Mouse (Mus musculus): ENCODE data around the gene 2310011J03Rik. TPM values are rescaled to one million over a fixed set of nuclear protein-coding genes. Genes with fewer than 3 reads are reported as not detected.

The 2310011J03Rik gene
- total and polyA plus RNA-seq, 3 experiments, result 13.3 to 27.3 (median 14.5) TPM

DNA sequence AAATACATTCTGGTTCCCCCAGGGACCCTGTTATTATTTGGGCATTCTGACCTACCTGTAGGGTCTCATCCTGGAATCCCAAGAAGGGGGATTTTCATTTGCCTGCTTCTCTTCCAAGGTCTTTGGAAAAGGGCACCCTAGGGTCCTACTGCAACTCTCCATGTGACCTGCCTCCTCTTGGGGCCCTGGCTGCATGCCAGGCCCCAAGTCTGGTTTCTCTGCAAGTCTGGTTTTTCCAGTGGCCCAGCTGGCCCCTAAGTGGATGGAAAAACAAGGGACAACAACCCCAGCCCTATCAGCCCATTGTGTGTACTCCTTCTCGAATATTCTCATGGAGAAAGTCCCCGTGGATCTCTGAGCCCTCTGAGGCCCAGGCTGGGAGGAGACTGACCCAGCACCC is 10.6 kb upstream of the 2310011J03Rik start:
- Histone ChIP-seq H3K27me3 (ENCODE audit: control insufficient read depth, insufficient read depth, low read length) (no peaks in the 10 kb centered on the region), H3K79me2 (replicated peaks; ENCODE audit: control insufficient read depth, insufficient read depth, low read length) (no peaks in the 10 kb centered on the region), H3K9ac (ENCODE audit: low read depth, low read length) (no peak overlapping the region), H3K4me3 (no peak overlapping the region), H3K4me1 (ENCODE audit: control insufficient read depth, insufficient read depth, low read length) (no peaks in the 10 kb centered on the region), H3K27ac (no peak overlapping the region), H3K36me3 (ENCODE audit: control insufficient read depth, insufficient read depth, low read length) (no peaks in the 10 kb centered on the region)
- TF ChIP-seq CTCF (IDR thresholded peaks at IDR 0.05), result no peak
- no peak for TF ChIP-seq EP300 (IDR thresholded peaks at IDR 0.05; ENCODE audit: insufficient read depth, low read depth, low read length)
- TF ChIP-seq POLR2A (IDR thresholded peaks at IDR 0.05; ENCODE audit: insufficient read depth, low read depth, low read length), result no peak
- no peak for DNase-seq
- intact Hi-C loops (cut with DNase I), result no loop called here
- 49% methylated on average over 2 of the region's 2 CpGs for WGBS

DNA sequence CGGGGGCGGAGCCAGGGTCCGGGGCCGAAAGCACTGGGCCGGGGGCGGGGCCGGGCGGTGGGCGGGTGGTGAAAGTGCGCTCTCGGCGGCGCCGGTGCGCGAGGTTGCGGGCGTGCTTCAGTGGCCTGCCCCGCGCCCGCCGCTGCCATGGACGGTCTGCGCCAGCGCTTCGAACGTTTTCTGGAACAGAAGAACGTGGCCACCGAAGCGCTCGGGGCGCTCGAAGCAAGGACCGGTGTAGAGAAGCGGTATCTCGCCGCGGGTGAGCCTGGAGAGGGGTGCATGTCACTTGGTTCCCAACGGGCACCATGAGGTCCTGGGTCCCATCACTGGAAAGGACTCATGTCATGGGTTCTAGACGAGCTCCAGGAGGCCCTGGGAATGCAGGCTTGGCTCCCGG is 9.7 kb upstream of the 2310011J03Rik start:
- intact Hi-C loops (cut with DNase I), result no loop called here
- TF ChIP-seq EP300 (IDR thresholded peaks at IDR 0.05; ENCODE audit: insufficient read depth, low read depth, low read length), result no peak
- TF ChIP-seq CTCF (IDR thresholded peaks at IDR 0.05), result 0 out of 2 replicates have a peak, but pooled peaks have one; percentile 5
- peak overlapping the region; percentile 54 for H3K4me3 ChIP-seq
- WGBS, result 2% methylated on average over 39 of the region's 41 CpGs
- H3K4me1 ChIP-seq (ENCODE audit: control insufficient read depth, insufficient read depth, low read length), result no peaks in the 10 kb centered on the region
- H3K9ac ChIP-seq (ENCODE audit: low read depth, low read length), result peak overlapping the region; percentile 28
- H3K36me3 ChIP-seq (ENCODE audit: control insufficient read depth, insufficient read depth, low read length), result no peaks in the 10 kb centered on the region
- DNase-seq, result no peak
- H3K27ac ChIP-seq, result no peak overlapping the region
- H3K27me3 ChIP-seq (ENCODE audit: control insufficient read depth, insufficient read depth, low read length), result no peaks in the 10 kb centered on the region
- no peaks in the 10 kb centered on the region for H3K79me2 ChIP-seq (replicated peaks; ENCODE audit: control insufficient read depth, insufficient read depth, low read length)

DNA sequence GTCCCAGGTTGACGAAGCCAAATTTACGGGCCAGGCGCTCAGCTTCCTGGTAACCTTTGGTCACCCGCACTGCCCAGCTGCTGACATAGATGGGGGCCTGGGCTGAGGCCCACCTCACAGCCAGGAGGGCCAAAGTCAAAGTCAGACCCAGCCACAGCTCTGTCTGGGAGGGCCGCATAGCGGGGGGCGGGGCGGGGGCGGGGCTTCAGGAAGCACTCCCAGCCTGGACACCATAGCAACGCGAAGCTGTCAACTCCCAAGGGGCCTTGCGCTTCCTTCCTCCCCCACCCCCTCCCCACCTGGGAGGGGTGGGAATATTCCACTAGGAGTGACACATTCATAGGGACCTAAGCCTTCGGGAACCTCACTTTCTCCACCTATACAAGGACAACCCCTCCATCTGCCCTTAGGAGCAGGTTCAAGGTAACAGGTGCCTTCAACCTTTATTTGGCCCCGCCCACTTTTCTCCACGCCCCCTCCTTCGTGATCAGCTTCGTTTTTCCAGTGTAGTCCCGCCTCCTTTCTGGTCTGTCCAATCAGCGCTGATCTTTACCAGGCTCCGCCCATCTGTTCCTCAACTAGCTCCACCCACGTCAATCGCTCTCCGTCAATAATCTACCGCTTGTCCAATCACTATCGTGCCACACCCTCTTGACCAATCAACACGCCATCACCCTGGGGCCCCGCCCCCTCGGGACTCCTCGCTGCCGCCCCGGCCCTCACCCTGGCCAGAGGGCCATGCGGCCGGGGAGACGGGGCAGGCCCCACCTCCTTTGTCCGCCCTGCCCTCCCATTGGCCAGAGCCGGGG is 9.1 kb upstream of the 2310011J03Rik start, which contains the start of the genes Pcsk4 and Reep6:
Gene Pcsk4 (minus strand): TSS at position 226 of the 809 bp plus-strand sequence.
Gene Reep6 (plus strand): TSS at position 681 of the 809 bp plus-strand sequence.
- Histone ChIP-seq H3K9ac (ENCODE audit: low read depth, low read length) (peak within 1 kb of the TSS; percentile 28), H3K4me1 (ENCODE audit: control insufficient read depth, insufficient read depth, low read length) (no peaks in the 10 kb centered on the region), H3K36me3 (ENCODE audit: control insufficient read depth, insufficient read depth, low read length) (no peaks in the 10 kb centered on the region), H3K27ac (no peak within 1 kb of the TSS), H3K79me2 (replicated peaks; ENCODE audit: control insufficient read depth, insufficient read depth, low read length) (no peaks in the 10 kb centered on the region), H3K4me3 (peak within 1 kb of the TSS; percentile 54), H3K27me3 (ENCODE audit: control insufficient read depth, insufficient read depth, low read length) (no peaks in the 10 kb centered on the region)
- 9% methylated on average over 36 of the region's 36 CpGs for WGBS
- DNase-seq, result peak; percentile 89 to 94
- intact Hi-C loops (cut with DNase I), result loop anchor here (10.0 kb wide), 1 partner anchor 155 kb away; the partner anchor contains the start of genes 1600002K03Rik and Efna2
- TF ChIP-seq CTCF (IDR thresholded peaks at IDR 0.05), result no peak
- no peak for TF ChIP-seq POLR2A (IDR thresholded peaks at IDR 0.05; ENCODE audit: insufficient read depth, low read depth, low read length)
- TF ChIP-seq EP300 (IDR thresholded peaks at IDR 0.05; ENCODE audit: insufficient read depth, low read depth, low read length), result no peak

DNA sequence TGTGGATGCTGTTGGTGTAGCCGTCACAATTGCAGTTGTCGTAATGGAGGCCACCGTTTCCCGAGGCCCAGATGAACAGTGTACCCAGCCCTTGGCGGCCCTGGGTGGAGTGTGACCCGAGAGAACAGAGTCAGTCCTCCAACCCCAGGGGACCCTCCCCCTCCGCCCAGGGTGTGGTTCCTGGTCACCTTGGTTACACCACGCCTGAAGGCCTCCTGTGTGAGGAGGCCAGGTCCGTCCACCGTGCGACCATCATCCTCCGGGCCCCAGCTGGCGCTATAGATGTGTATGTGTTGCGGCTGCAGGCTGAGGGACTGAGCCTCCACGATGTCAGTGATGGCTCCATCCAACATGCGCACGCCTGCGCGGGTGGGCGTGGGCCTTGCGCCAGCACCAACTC is 4.7 kb upstream of the 2310011J03Rik start:
- Histone ChIP-seq H3K79me2 (replicated peaks; ENCODE audit: control insufficient read depth, insufficient read depth, low read length) (no peaks in the 10 kb centered on the region), H3K36me3 (ENCODE audit: control insufficient read depth, insufficient read depth, low read length) (no peaks in the 10 kb centered on the region), H3K27ac (peak overlapping the region; percentile 15; the same call in 1 of the 2 replicates), H3K27me3 (ENCODE audit: control insufficient read depth, insufficient read depth, low read length) (no peaks in the 10 kb centered on the region), H3K4me1 (ENCODE audit: control insufficient read depth, insufficient read depth, low read length) (peaks cover 5% of the 10 kb centered on the region), H3K4me3 (no peak overlapping the region), H3K9ac (ENCODE audit: low read depth, low read length) (no peak overlapping the region)
- TF ChIP-seq EP300 (IDR thresholded peaks at IDR 0.05; ENCODE audit: insufficient read depth, low read depth, low read length) (no peak), POLR2A (IDR thresholded peaks at IDR 0.05; ENCODE audit: insufficient read depth, low read depth, low read length) (no peak), CTCF (IDR thresholded peaks at IDR 0.05) (no peak)
- DNase-seq, result no peak
- 83% methylated on average over 21 of the region's 21 CpGs for WGBS
- intact Hi-C loops (cut with DNase I), result loop anchor here (10.0 kb wide), 1 partner anchor 150 kb away; the partner anchor contains the start of genes 1600002K03Rik and Efna2

DNA sequence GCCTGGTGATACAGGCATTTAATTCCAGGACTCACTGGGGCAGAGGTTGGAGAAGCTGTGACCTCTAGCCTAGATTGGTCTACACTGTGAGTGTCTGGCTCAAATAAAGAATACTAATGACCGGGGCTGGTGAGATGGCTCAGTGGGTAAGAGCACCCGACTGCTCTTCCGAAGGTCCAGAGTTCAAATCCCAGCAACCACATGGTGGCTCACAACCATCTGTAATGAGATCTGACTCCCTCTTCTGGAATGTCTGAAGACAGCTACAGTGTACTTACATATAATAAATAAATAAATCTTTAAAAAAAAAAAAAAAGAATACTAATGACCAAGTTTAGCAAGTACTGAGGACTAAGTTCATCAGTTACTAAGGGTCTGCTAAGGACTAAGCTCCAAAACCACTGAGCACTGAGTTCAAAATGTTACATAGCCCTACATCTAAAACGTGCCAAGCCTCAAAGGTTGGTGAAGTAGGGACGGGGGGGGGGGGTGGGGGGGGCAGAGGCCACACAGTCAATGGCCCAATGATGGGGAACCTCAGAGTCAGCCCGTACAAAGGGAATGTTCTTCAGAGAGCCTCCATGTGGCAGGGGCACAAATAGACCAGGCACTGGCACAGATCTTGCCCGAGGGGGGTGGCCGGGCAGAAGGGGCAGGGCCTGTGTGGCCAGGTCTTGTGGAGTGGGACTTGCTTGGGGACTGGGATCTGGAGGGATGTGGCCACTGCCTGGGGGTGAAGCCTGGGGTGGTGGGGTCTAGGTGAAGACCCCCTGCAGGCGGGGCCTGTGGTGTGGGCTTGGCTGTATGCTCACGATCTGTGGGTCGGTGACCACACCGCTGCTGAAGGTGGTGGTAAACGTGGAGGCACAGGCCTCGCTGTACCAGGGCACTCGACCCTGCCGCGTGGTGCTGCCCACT is 4.0 kb upstream of the 2310011J03Rik start:
- peak overlapping the region; percentile 68 for H3K4me3 ChIP-seq
- no peak overlapping the region for H3K9ac ChIP-seq (ENCODE audit: low read depth, low read length)
- intact Hi-C loops (cut with DNase I), result loop anchor here (10.0 kb wide), 1 partner anchor 150 kb away; the partner anchor contains the start of genes 1600002K03Rik and Efna2
- H3K27ac ChIP-seq, result peak overlapping the region; percentile 85
- TF ChIP-seq CTCF (IDR thresholded peaks at IDR 0.05) (no peak), POLR2A (IDR thresholded peaks at IDR 0.05; ENCODE audit: insufficient read depth, low read depth, low read length) (no peak), EP300 (IDR thresholded peaks at IDR 0.05; ENCODE audit: insufficient read depth, low read depth, low read length) (no peak)
- peaks cover 7% of the 10 kb centered on the region for H3K4me1 ChIP-seq (ENCODE audit: control insufficient read depth, insufficient read depth, low read length)
- peak in 1 of 2 experiments; percentile 26 for DNase-seq
- WGBS, result 75% methylated on average over 17 of the region's 17 CpGs
- no peaks in the 10 kb centered on the region for H3K27me3 ChIP-seq (ENCODE audit: control insufficient read depth, insufficient read depth, low read length)
- H3K36me3 ChIP-seq (ENCODE audit: control insufficient read depth, insufficient read depth, low read length), result no peaks in the 10 kb centered on the region
- no peaks in the 10 kb centered on the region for H3K79me2 ChIP-seq (replicated peaks; ENCODE audit: control insufficient read depth, insufficient read depth, low read length)
